Mouse (Mus musculus): Measurements from ENCODE around the gene Oca2.
A peak's percentile ranks its signal among the peaks of the same experiment; 100 is the strongest.

The Oca2 gene

DNA sequence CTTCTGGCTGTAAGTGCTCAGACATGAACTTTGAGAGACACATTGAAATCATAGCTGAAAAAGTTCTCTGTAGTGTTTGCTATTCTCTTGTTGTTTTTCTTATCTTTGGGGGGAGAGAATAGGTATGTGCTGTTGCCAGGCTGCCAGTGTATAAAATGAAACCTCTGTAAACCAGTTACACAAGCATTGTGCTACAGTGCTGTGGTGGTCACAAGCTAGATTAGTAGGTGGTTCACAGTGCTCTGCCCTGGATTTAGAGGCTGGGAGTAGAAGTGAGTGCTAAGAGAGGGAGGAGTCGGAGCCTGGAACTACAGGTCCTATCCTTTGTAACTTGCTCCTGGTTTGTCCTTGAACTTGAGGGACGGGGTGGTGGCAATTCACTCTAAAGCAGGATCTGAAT lies 148.7 kb downstream of the Oca2 start:
- no peak for DNase-seq

DNA sequence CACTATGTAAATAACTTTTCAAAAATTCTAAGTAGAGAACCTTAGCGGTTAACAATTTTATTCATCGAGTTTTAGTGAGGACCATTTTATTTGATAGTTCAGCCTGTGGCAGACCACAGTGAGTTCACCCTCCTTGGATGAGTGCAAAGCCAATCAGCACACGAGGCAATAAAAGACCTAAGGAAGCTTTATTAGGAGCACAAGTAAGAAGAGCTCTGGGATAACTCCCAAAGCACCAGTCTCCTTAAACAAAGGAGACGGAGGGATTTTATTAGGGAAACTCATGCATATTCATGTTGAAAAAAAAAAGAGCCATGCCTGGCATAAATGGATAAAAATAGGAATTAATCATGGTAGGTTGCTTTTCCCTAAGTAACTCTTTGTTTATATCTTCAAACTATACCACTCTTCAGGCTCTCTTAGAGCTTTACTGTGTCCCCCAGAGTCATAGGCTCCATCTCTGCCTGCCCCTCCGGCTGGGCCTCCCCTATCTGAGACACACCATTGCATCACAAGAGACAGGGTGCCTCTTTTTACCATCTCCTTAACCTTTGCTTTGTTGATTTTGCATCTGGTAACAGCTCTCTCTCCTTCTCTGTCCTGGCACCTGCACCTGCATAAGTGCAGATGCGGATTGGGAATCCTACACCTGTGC lies 178.7 kb downstream of the Oca2 start:
- DNase-seq: no peak

DNA sequence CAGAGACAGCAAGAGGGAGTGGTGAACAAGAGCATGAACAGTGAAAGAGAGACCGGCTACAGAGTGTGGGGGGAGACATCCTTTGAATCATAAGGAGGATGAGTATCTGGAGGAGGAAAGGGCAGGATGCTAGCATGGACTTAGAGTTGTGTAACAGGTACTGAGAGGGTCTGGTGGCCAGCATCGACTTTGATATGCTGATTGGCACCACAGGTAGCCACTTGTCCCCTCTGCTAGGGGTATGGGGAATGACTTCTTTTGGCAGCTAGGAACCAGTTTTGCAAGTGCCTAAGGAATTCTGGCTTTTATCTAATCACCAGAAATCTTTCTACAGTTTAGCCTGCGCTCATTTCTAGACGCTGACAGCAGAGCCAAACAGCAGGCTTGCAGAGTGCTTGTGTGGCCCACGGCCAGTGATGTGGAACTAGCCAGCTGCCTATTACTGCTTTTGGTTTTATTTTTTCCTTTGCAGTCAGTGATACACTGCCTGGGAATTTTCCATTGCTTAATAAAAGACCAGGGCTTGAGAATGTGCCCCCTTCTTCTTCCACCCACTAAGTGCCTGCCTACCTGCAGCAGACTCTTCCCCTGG lies 179.8 kb downstream of the Oca2 start:
- DNase-seq: peak; percentile 3 to 20

DNA sequence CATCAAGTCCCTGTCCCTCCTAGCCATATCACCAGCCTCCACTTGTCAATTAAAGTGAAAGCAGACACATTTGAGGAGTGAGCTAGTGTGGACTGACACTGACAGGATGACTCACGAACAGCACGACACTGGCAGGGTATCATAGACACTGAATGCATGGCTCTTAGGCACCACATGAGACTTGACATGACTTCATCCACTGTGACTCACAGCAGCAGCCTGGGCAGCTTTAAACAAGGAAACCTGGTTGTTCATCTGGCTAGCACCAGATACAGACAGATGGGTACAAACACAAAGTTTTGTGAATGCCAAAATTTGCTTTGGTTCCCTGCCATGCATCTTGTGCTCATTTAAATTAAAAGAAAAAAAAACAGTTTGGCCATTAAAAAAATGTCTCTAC lies 182.4 kb downstream of the Oca2 start:
- no peak for DNase-seq

DNA sequence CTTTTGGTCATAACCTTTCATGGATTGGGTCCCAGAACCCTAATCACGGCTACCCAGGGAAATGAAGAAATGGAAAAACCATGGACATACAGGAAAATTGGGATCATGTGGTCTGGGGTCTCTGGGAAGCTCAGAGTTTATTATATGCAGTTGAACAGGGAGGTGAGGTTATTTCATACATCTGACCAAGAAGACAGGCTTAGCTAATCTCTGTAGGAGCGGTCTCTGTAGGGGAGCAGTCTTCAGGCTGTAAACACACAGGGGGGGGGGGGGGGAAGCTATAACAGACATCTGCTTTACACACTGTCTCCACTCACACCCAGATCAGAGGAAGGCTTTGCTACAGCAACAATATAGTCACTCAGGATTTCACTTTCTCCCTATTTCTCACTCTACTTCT lies 184.0 kb downstream of the Oca2 start:
- no peak for DNase-seq

DNA sequence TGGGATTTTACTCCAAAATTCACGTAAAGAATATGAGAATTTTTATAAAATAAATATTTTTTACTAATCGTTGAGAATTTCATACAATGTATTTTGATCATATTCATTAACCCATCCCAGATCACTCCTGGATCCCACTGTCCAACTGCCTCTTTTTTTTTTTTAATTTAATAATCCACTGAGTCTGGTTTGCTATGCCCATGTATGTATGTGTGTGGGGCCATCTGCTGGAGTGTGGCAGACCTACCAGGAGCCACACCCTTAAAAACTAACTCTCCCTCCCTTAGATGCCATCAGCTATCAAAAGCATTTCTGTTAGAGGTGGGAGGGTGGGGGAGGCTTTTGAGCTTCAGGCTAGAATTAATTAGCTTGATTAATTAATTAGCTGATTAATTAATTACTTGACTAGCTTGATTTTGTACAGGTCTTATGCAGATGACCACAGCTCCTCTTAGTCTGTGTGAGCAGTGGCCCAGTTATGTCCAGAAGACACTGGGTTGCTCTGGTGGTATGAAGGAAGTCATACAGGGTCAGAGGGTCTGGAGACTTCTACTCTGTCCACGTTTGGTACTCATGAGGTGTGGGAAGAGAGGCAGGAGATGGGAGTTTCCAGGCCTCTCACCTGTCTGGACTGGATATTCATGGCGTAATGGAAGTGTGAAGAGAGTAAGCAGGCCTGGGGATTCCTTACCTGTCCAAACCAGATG lies 221.4 kb downstream of the Oca2 start:
- DNase-seq: no peak

DNA sequence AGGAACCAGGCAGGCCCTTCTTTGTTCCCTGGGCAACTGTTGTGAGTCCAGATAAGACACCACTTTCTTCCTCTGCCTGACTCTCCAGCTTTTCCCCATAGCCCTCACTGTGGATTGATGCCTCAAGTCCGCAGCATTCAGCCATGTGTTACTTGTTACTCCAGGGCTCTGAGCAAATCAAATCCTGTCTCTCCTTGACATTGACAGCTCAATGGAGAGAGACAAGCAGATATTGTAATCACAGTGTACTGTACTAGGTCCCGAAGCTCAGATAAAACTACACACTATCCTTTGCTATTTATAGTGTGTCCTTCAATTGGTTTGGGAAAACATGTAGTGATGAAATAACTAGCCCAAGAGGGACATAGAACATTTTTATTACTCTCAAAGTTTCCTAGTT lies 258.7 kb downstream of the Oca2 start:
- DNase-seq: no peak

DNA sequence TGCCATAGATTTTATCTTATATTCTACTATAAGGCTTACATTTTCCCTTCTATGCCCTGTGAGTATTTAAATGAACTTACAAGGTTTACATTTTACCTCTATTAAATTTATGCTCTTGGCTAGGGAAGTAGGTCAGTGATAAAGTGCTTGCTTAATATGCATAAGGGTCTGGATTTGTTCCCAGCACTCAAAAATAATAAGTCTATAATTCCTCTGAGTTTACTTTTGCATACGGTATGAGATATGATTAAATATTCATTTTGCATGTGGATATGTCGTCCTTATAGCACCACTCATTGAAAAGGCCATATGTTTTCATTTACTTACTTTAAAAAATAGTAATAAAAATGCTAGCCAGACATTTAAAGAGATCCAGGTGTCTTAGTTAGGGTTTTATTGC lies 259.8 kb downstream of the Oca2 start:
- DNase-seq: no peak

DNA sequence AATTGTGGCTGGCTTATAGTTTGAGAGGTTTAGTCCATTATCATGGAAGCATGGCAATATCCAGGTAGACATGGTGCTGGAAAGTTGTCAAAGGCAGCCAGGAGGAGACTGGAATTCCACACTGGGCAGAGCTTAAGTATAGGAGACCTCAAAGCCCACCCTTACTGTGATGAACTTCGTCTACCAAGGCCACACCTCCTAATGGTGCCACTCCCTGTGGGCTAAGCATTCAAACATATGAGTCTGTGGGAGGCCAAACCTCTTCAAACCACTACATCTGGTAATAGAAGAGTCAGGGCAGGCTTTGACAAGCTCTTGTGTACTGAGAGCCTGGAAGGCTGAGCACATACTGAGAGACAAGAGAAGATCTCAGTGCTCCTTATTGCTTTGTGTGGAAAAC lies 260.2 kb downstream of the Oca2 start:
- no peak for DNase-seq

DNA sequence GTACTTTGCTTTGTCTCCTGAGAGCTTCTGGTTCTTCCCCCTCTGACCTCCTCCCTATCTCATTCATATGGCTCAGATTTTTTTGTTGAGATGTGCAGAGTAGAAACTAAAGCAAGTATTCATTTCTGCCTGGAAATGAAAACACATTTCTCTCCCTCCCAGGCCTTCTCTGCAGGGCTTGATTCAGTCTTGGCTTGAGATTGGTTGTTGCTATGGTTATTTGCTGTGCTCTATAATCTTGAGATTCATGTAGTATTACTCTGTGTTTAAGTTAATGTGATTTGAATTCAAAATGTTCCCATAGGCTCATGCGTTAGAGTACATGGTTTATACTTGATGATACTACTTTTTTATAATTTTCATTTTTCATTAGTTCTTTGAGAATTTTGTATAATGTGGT lies 260.9 kb downstream of the Oca2 start:
- no peak for DNase-seq

DNA sequence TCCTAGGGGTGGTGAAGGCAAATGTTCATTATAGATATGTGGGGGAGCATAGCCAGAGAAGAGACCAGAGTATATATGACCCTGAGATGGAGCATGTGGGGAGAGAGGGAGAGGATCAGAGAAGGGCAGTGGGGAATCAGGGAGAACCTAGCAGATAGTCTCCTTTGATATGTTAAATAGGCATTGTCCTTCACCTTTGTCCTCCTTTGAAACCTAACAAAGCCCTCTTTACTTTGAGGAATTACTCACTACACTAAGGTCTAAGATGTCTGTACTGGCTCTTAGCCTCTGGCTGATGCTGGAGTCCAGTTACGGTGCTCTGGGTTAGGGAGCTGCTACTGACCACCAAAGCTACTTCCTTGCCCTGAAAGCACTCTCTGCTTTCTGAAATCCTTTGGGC lies 279.0 kb downstream of the Oca2 start:
- DNase-seq: no peak

DNA sequence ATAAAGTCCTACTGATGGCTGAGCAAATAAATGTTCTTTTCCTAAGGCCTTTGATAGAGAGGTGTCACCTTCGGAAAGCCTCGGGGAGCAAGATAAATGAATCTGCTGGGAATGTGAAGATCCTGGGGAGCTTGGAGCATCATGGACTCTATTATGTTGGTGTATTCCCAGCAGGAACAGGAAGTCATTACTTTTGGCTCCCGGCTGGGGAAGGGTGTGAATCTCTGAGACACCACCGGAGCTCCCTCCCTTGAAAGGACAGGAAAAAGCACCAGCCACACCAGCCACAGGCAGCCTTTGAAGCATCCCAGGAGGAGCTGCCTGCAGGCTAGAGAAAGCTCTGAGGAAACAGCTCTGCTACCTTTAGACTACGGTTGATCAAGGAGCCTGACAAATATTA lies 280.2 kb downstream of the Oca2 start:
- DNase-seq: no peak

DNA sequence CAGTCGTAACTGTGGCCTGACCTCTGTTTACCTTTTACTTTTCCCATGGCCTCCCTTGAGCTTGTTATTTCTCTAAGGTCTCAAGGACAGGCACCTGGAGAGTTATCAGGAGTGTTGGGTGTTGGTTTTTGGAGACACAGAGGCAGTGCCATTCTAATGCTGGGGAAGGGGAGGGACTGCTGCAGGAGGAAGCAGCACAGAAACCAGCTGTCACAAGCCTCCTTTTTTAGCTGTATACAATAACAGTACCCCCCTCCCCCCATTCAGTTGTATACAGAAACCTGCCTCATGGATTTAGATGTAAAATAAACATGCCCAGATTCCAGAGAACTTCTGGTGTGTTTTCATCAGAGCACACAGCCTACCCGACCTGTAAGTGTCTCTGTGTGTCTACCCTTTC lies 295.3 kb downstream of the Oca2 start:
- no peak for DNase-seq

DNA sequence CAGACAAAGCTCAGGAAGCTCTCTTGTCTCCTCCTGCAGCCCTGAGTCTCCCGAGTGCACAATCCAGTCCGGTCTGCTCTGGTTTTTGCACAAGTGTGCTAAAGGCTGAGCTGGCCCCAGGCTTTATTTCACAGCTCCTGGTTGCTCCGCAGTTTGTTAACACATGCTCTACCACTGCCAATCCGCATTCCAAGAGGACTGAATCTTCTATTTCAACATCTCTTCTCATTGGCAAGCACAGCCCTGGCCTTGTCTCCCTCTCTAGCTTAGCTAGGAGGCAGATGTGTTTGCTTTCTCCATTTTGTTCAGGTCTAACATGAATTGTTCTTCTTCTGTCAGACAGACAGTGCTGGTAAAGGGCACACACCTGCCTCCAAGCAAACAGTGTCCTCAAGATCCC lies 309.7 kb downstream of the Oca2 start:
- DNase-seq: no peak

DNA sequence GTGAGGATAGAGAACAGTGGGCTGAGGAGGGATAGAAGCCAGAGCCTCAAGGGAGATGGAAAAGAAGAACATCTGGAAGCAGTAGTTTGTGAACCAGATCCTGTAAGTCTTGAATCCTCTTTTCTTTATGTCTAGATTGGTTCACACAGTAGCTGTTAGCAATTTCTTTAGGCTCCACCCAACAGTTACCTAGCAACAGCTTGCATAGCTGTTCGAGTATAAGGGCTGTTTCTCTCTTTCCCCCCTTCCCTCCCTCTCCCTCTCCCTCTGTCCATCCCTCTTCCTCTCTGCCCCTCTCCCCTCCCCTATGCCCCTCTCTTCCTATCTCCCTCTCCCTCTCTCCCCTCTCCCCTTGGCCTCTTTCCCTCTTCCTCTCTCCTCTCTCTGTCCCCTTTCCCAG lies 312.2 kb downstream of the Oca2 start:
- DNase-seq: no peak
